Mouse (Mus musculus) neutrophil, adult 5-6 weeks (primary cell): ENCODE data around the gene Trpm2. TPM values are rescaled to one million over a fixed set of nuclear protein-coding genes. Genes with fewer than 3 reads are reported as not detected.

Source experiments
- ATAC-seq: fragments of 151-379, 151-347 bp; 2 replicates; pipeline ENCODE4 v1.8.0; 2017; ENCODE audit warnings: mild to moderate bottlenecking, moderate TSS enrichment; ENCODE audit not compliant: insufficient number of reproducible peaks, poor library complexity, low FRiP score, severe bottlenecking; ENCODE audit errors: extremely low read depth
- total RNA-seq: library from RNA; stranded (forward); fragments of 200-1000 nt; gene quantifications from 2 replicates; pipeline ENCODE4 v1.2.3, GENCODE M21; 2017

The Trpm2 gene
- total RNA-seq, 1 experiment from 2014 or later = 259 TPM

GRCm38 (mm10) chr10:77916636-77917335 is 53.6 kb downstream of the Trpm2 start:
- ATAC-seq = no peak

- ATAC-seq = no peak
Measured at GRCm38 (mm10) chr10:77913292-77913691, 57.1 kb downstream of the Trpm2 start.

GRCm38 (mm10) chr10:77912605-77913004 is 57.8 kb downstream of the Trpm2 start:
- no peak for ATAC-seq

GRCm38 (mm10) chr10:77902894-77903715 is 67.3 kb downstream of the Trpm2 start:
- ATAC-seq = no peak; the same call in 1 of the 2 replicates

- no peak for ATAC-seq
Measured at GRCm38 (mm10) chr10:77902211-77902893, 68.0 kb downstream of the Trpm2 start, which contains the start of gene Lrrc3. TSS of gene Lrrc3 (minus strand) at chr10:77902536.

- no peak for ATAC-seq
Measured at GRCm38 (mm10) chr10:77901871-77902210, 68.5 kb downstream of the Trpm2 start.

GRCm38 (mm10) chr10:77900903-77901818 is 69.2 kb downstream of the Trpm2 start:
- ATAC-seq = no peak

GRCm38 (mm10) chr10:77900126-77900525 is 70.2 kb downstream of the Trpm2 start:
- no peak for ATAC-seq

- ATAC-seq = no peak
Measured at GRCm38 (mm10) chr10:77895562-77895961, 74.8 kb downstream of the Trpm2 start.

GRCm38 (mm10) chr10:77890987-77891565 is 79.3 kb downstream of the Trpm2 start:
- ATAC-seq = no peak

- ATAC-seq = no peak
Measured at GRCm38 (mm10) chr10:77886007-77886747, 84.2 kb downstream of the Trpm2 start.

GRCm38 (mm10) chr10:77882553-77882952 is 87.8 kb downstream of the Trpm2 start:
- ATAC-seq = no peak

GRCm38 (mm10) chr10:77880305-77880704 is 90.1 kb downstream of the Trpm2 start:
- no peak for ATAC-seq

GRCm38 (mm10) chr10:77878985-77879384 is 91.4 kb downstream of the Trpm2 start:
- ATAC-seq = no peak

- ATAC-seq = no peak
Measured at GRCm38 (mm10) chr10:77869651-77870050, 100.7 kb downstream of the Trpm2 start.

- ATAC-seq = no peak
Measured at GRCm38 (mm10) chr10:77867546-77867945, 102.8 kb downstream of the Trpm2 start.

GRCm38 (mm10) chr10:77864762-77865143 is 105.6 kb downstream of the Trpm2 start:
- ATAC-seq = no peak
